Mouse (Mus musculus) lung, adult 2 months (tissue): ENCODE measurements around the gene Zfp362.

Experiments
- CTCF ChIP-seq: fragments of 200-500 bp; IDR thresholded peaks from 2 replicates; pipeline ENCODE4 v1.5.1; 2011; ENCODE audit warnings: mild to moderate bottlenecking, low read length, control low read depth; ENCODE audit not compliant: insufficient read depth
- POLR2A ChIP-seq: fragments of 200-500 bp; IDR thresholded peaks from 2 replicates; pipeline ENCODE4 v1.6.1; 2011; ENCODE audit warnings: low read depth, mild to moderate bottlenecking, control low read depth, low read length, borderline replicate concordance; ENCODE audit errors: extremely low read depth

DNA sequence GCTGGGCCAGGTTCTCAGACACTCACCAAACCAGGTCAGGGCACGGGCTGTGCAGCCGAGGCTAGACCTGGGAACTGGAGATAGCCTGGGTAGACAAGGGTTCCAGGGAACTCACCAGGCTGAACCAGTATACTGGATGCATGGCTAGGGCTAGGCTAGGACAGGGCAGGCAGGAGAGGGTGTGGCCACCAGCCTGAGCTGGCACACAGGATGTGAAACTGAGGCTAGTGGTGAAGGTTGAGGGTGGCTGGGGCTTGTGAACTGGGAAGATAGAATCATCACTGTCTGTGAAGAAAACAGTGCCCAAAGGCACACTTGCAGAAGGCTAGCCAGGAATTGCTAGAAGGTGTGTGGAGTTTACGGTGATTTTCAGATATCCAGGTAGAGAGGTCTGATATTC lies 43.1 kb upstream of the Zfp362 start:
- TF ChIP-seq POLR2A, result no peak
- no peak for TF ChIP-seq CTCF
